Mouse (Mus musculus): ENCODE measurements at regions not wholly inside any gene's neighbourhood (a gene's known extent, or its start where the extent isn't known, plus 50 kb on each side); places are given as distances from the start of the nearest gene placed in this dataset.

DNA sequence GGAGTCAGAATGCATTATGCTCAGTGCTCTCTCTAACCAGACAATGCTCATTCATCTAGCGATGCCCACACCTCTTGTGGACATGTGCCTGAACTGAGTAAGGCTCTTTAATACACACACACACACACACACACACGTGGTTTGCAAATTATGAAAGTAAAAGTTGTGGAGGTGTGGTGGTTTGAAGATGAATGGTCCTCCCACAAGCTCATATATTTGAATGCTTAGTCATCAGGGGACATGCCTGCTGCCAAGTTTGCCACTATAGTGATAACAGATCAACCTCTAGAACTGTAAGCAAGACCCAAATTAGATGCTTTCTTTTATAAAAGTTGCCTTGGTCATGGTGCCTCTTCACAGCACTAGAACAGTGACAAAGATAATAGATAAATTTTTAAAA lies 112.5 kb upstream of the L3mbtl4 start:
- Histone ChIP-seq H3K4me3 (ENCODE audit: low read depth, low read length) (no peak overlapping the region), H3K9ac (replicated peaks; ENCODE audit: low read depth) (no peak overlapping the region), H3K27ac (ENCODE audit: low read length) (no peak overlapping the region), H3K36me3 (ENCODE audit: insufficient read depth, low read length) (no peaks in the 10 kb centered on the region), H3K4me2 (replicated peaks; ENCODE audit: low read depth, low read length) (no peak overlapping the region), H3K9me3 (ENCODE audit: low read length) (no peaks in the 10 kb centered on the region), H3K4me1 (ENCODE audit: insufficient read depth, low read depth, low read length) (peaks cover 12% of the 10 kb centered on the region; the same call in 1 of the 2 replicates), H3K27me3 (replicated peaks; ENCODE audit: insufficient read depth, low read length) (no peaks in the 10 kb centered on the region)
- WGBS, result 73% methylated on average over 2 of the region's 2 CpGs
- no peak for TF ChIP-seq CTCF (IDR thresholded peaks at IDR 0.05)
- TF ChIP-seq EP300 (IDR thresholded peaks at IDR 0.05), result no peak
- ATAC-seq (no peak), DNase-seq (ENCODE audit: low spot score) (no peak)

DNA sequence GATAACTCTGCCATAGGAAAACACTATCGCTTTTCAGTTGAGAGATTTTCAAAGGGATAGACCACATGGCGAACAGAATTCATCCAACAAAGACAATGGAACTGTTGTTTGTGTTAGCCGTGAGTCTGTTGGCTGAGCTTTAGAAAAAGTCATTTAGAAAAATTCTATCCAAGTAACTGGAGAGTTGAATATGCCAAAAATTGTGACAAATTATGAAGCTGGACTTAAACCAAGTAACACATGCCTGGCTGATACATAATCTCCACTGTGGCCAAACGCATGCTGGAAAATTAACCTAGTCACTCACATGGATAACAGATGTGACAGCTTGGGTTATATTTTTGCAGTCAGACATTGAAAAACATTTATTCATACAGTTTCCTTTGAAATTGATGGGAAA lies 110.1 kb upstream of the L3mbtl4 start:
- TF ChIP-seq CTCF (IDR thresholded peaks at IDR 0.05), result no peak
- no peak overlapping the region for H3K9ac ChIP-seq (replicated peaks; ENCODE audit: low read depth)
- DNase-seq (ENCODE audit: low spot score) (peak; percentile 44), ATAC-seq (no peak)
- no peaks in the 10 kb centered on the region for H3K9me3 ChIP-seq (ENCODE audit: low read length)
- H3K27me3 ChIP-seq (replicated peaks; ENCODE audit: insufficient read depth, low read length), result no peaks in the 10 kb centered on the region
- no peaks in the 10 kb centered on the region for H3K36me3 ChIP-seq (ENCODE audit: insufficient read depth, low read length)
- H3K27ac ChIP-seq (ENCODE audit: low read length), result no peak overlapping the region
- H3K4me1 ChIP-seq (ENCODE audit: insufficient read depth, low read depth, low read length), result peaks cover 14% of the 10 kb centered on the region; the same call in 1 of the 2 replicates
- H3K4me3 ChIP-seq (ENCODE audit: low read depth, low read length), result no peak overlapping the region
- H3K4me2 ChIP-seq (replicated peaks; ENCODE audit: low read depth, low read length), result no peak overlapping the region
- 41% methylated on average over 4 of the region's 4 CpGs for WGBS

DNA sequence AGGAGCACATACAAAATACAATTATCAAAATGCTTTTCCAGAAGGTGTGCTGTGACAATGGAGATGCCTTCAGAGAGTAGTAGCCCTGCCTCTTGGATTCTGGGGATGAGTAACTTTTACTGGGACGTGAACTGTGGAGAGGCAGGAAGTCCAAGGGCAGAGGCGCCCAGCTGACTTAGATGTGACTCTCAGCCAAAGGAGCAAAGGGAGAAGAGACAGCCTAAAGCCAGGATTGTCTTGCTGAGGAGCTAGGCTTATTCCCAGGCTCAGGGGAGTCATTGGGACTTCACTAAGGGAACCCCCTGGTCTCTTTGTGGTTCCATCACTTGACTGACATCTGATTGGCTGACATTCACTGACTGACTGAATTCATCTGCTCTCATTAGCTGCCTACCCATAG lies 108.9 kb upstream of the L3mbtl4 start:
- 43% methylated on average over 2 of the region's 2 CpGs for WGBS
- ATAC-seq, result peak; percentile 30
- no peaks in the 10 kb centered on the region for H3K27me3 ChIP-seq (replicated peaks; ENCODE audit: insufficient read depth, low read length)
- TF ChIP-seq EP300 (IDR thresholded peaks at IDR 0.05), result no peak
- TF ChIP-seq CTCF (IDR thresholded peaks at IDR 0.05), result no peak
- peak overlapping the region; percentile 44 for H3K27ac ChIP-seq (ENCODE audit: low read length)
- no peak overlapping the region for H3K4me2 ChIP-seq (replicated peaks; ENCODE audit: low read depth, low read length)
- H3K4me1 ChIP-seq (ENCODE audit: insufficient read depth, low read depth, low read length), result peaks cover 11% of the 10 kb centered on the region; the same call in 1 of the 2 replicates
- DNase-seq (ENCODE audit: low spot score), result peak; percentile 21
- H3K9me3 ChIP-seq (ENCODE audit: low read length), result no peaks in the 10 kb centered on the region
- H3K36me3 ChIP-seq (ENCODE audit: insufficient read depth, low read length), result no peaks in the 10 kb centered on the region
- H3K4me3 ChIP-seq (ENCODE audit: low read depth, low read length), result no peak overlapping the region
- H3K9ac ChIP-seq (replicated peaks; ENCODE audit: low read depth), result no peak overlapping the region

DNA sequence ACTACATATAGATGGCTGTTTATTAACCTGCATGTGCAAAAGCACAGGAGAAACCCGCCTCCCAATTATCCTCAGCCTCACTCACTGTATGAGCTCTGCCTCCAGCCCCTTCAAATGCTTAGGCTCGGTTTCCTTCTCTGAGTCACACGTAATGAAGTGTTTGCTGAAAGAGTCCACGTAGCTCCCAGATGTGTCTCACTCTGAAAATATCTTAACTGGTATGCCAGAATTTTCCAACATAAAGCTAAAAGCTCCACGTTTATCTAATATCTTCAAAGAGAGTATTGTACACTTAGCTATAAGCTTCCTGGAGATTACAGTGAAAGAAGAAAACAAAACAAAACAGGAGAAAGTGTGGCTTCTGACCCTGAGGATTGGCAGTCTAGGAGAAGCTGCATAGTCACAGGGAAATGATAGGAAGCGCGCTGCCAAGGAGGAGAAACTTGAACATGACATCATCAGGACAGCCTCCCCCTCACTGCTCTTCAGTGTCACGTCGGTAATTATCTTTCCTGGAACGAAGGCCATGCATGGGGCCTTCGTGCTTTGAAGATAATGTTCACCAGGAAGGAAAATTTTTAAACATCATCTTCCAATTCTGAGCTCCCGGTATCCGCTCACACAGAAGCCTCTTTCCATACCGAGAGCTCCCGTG lies 108.3 kb upstream of the L3mbtl4 start:
- H3K36me3 ChIP-seq (ENCODE audit: insufficient read depth, low read length), result no peaks in the 10 kb centered on the region
- H3K9ac ChIP-seq (replicated peaks; ENCODE audit: low read depth), result no peak overlapping the region
- peak overlapping the region; percentile 48 for H3K27ac ChIP-seq (ENCODE audit: low read length)
- H3K4me1 ChIP-seq (ENCODE audit: insufficient read depth, low read depth, low read length), result peaks cover 11% of the 10 kb centered on the region; the same call in 1 of the 2 replicates
- H3K4me2 ChIP-seq (replicated peaks; ENCODE audit: low read depth, low read length), result peak overlapping the region; percentile 33
- no peaks in the 10 kb centered on the region for H3K27me3 ChIP-seq (replicated peaks; ENCODE audit: insufficient read depth, low read length)
- peak; percentile 92 for DNase-seq (ENCODE audit: low spot score)
- WGBS, result 12% methylated on average over 15 of the region's 15 CpGs
- no peaks in the 10 kb centered on the region for H3K9me3 ChIP-seq (ENCODE audit: low read length)
- ATAC-seq, result peak; percentile 95
- H3K4me3 ChIP-seq (ENCODE audit: low read depth, low read length), result no peak overlapping the region
- TF ChIP-seq EP300 (IDR thresholded peaks at IDR 0.05) (peak; percentile 66), CTCF (IDR thresholded peaks at IDR 0.05) (no peak)

DNA sequence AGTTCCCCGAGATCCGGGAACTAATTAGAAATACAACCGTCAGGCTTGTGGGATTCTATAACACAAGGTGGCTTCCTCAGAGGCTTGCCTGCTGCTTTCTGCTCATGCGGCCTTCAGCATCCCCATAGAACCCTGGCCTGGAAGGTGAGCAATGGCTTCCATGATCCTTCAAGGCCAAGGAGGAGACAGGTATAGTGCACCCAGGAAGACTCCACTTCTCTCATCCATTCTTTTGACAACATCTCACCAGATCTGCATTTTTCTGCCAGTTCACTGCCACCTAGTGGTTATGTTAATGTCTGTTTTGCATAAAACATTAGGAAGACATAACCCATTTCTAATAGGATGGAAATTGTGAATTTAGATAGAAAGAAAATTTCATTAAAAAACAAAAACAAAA lies 107.2 kb upstream of the L3mbtl4 start:
- H3K9me3 ChIP-seq (ENCODE audit: low read length), result no peaks in the 10 kb centered on the region
- peaks cover 11% of the 10 kb centered on the region; the same call in 1 of the 2 replicates for H3K4me1 ChIP-seq (ENCODE audit: insufficient read depth, low read depth, low read length)
- H3K4me3 ChIP-seq (ENCODE audit: low read depth, low read length), result no peak overlapping the region
- no peaks in the 10 kb centered on the region for H3K27me3 ChIP-seq (replicated peaks; ENCODE audit: insufficient read depth, low read length)
- H3K27ac ChIP-seq (ENCODE audit: low read length), result no peak overlapping the region
- no peak overlapping the region for H3K4me2 ChIP-seq (replicated peaks; ENCODE audit: low read depth, low read length)
- WGBS, result 40% methylated on average over 4 of the region's 4 CpGs
- ATAC-seq (no peak), DNase-seq (ENCODE audit: low spot score) (peak; percentile 77)
- no peak overlapping the region for H3K9ac ChIP-seq (replicated peaks; ENCODE audit: low read depth)
- no peaks in the 10 kb centered on the region for H3K36me3 ChIP-seq (ENCODE audit: insufficient read depth, low read length)
- TF ChIP-seq CTCF (IDR thresholded peaks at IDR 0.05) (peak; percentile 85), EP300 (IDR thresholded peaks at IDR 0.05) (no peak)

DNA sequence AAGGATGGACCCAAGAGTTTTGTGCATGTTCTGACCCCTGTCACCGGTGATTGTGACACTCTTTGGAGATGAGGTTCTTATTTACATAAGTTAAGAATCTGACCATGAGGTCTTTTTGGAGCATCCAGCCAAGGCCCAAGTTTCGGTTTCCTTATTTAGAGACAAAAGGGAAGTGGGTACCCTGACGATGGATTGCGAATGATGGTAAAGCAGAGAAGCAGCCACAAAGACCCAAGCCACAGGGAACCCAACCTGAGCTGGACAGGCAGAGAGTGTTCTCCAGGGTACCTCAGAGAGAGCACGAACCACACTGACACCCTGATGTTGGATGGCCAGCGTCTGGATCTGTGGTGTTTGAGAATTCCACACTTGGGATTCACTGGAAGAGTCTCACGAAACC lies 100.8 kb upstream of the L3mbtl4 start:
- Histone ChIP-seq H3K4me1 (ENCODE audit: insufficient read depth, low read depth, low read length) (no peaks in the 10 kb centered on the region), H3K4me3 (ENCODE audit: low read depth, low read length) (no peak overlapping the region), H3K27ac (ENCODE audit: low read length) (no peak overlapping the region), H3K4me2 (replicated peaks; ENCODE audit: low read depth, low read length) (no peak overlapping the region), H3K9me3 (ENCODE audit: low read length) (no peaks in the 10 kb centered on the region), H3K27me3 (replicated peaks; ENCODE audit: insufficient read depth, low read length) (no peaks in the 10 kb centered on the region), H3K9ac (replicated peaks; ENCODE audit: low read depth) (no peak overlapping the region), H3K36me3 (ENCODE audit: insufficient read depth, low read length) (no peaks in the 10 kb centered on the region)
- 80% methylated on average over 7 of the region's 7 CpGs for WGBS
- TF ChIP-seq EP300 (IDR thresholded peaks at IDR 0.05) (no peak), CTCF (IDR thresholded peaks at IDR 0.05) (no peak)
- ATAC-seq (no peak), DNase-seq (ENCODE audit: low spot score) (no peak)
